Mouse (Mus musculus): ENCODE measurements at regions not wholly inside any gene's neighbourhood (a gene's known extent, or its start where the extent isn't known, plus 50 kb on each side); places are given as distances from the start of the nearest gene placed in this dataset.

DNA sequence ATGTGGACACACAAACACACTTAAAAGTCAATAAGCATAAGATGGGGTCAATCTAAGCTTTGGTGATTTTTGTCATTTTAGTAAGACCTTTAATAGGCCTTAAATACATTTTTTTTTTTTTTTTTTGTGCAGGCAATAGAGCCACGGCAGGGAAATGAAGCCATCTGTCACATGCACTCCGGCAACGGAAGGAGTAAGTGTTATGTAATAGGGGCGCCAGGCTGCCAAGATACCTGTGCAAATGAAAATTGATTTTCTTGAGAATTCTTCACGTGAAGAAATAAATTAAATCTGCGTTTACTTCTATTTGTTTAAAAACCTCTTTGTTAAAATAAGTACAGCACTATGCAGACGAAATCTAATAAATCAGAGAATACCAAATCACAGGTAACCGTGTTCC lies 54.6 kb upstream of the Card11 start:
- no peaks in the 10 kb centered on the region for H3K4me1 ChIP-seq (replicated peaks)
- H3K4me2 ChIP-seq (replicated peaks) = no peak overlapping the region
- ATAC-seq = no peak
- 85% methylated on average over 8 of the region's 8 CpGs for WGBS
- no peak overlapping the region for H3K27ac ChIP-seq
- no peaks in the 10 kb centered on the region for H3K36me3 ChIP-seq
- peaks cover 8% of the 10 kb centered on the region; the same call in 1 of the 2 replicates for H3K9me3 ChIP-seq
- no peaks in the 10 kb centered on the region for H3K27me3 ChIP-seq
- no peak overlapping the region for H3K4me3 ChIP-seq (replicated peaks)
- H3K9ac ChIP-seq (replicated peaks) = no peak overlapping the region

DNA sequence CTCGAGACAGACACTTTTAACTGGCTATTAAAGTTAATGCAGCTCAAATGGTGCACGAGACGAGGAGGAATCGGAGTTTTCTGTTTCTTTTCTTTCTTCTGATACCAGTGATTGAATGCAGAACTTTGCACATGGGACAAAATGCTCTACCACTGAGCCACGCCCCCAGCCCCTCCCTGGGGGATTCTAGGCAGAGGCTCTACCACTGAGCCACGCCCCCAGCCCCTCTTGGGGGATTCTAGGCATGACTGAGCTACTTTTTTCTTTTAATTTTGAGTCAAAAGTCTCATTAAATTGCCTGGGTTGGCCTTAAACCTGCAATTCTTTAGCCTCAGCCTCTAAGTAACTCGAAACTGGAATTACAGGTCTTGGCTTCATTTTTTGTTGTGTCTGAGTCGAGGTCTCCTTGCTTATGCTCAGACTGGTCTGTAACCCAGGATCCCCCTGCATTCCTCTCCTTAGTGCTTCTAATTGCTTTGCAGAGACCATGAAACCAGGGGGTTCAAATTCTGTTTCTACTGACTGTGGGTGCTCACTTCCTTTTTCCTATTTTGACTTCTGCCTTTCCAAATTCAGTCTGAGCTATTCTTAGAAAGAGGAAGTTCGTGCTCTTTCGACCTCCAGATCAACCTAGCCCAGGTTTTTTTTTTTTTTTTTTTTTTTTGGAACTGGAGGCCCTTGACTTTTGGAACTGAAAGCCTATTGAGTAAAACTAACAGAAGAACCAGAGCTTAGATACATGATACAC lies 55.4 kb upstream of the Card11 start:
- no peaks in the 10 kb centered on the region for H3K27me3 ChIP-seq
- H3K4me3 ChIP-seq (replicated peaks) = no peak overlapping the region
- peaks cover 8% of the 10 kb centered on the region; the same call in 1 of the 2 replicates for H3K9me3 ChIP-seq
- no peak overlapping the region for H3K27ac ChIP-seq
- H3K36me3 ChIP-seq = no peaks in the 10 kb centered on the region
- H3K9ac ChIP-seq (replicated peaks) = no peak overlapping the region
- no peak overlapping the region for H3K4me2 ChIP-seq (replicated peaks)
- ATAC-seq = no peak
- WGBS = 85% methylated on average over 10 of the region's 10 CpGs
- no peaks in the 10 kb centered on the region for H3K4me1 ChIP-seq (replicated peaks)

DNA sequence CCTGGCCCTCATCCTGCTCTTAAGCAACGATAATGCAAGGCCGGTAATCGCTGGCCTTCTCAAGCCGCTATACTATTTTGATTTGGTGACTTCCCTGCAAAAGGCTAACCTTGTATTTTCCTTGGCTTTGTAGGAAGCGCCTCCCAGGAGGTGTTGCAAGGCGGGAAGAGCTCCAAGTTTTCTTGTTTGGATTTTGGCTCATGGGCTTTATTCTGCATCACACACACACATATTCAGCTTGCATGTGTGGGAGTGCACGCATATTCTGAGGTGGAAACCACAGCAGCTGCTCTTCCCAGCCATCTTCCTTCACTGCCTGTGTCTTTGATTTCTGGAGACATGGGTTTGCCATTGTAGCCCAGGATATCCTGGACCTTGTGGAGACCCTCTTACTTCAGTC lies 57.8 kb upstream of the Card11 start:
- Histone ChIP-seq H3K9ac (replicated peaks) (no peak overlapping the region), H3K4me1 (replicated peaks) (no peaks in the 10 kb centered on the region), H3K27ac (no peak overlapping the region), H3K27me3 (no peaks in the 10 kb centered on the region), H3K4me2 (replicated peaks) (no peak overlapping the region), H3K4me3 (replicated peaks) (no peak overlapping the region), H3K9me3 (no peaks in the 10 kb centered on the region), H3K36me3 (no peaks in the 10 kb centered on the region)
- WGBS = 85% methylated on average over 7 of the region's 7 CpGs
- ATAC-seq = no peak

- no peaks in the 10 kb centered on the region for H3K36me3 ChIP-seq
- H3K4me1 ChIP-seq (replicated peaks) = no peaks in the 10 kb centered on the region
- H3K4me2 ChIP-seq (replicated peaks) = no peak overlapping the region
- 71% methylated on average over 1 of the region's 1 CpGs for WGBS
- no peak overlapping the region for H3K27ac ChIP-seq
- no peak for ATAC-seq
- no peaks in the 10 kb centered on the region for H3K9me3 ChIP-seq
- H3K4me3 ChIP-seq (replicated peaks) = no peak overlapping the region
- no peak overlapping the region for H3K9ac ChIP-seq (replicated peaks)
- H3K27me3 ChIP-seq = no peaks in the 10 kb centered on the region
These were observed 58.5 kb upstream of the Card11 start for GRCm38 (mm10) chr5:141058863-141059262.

DNA sequence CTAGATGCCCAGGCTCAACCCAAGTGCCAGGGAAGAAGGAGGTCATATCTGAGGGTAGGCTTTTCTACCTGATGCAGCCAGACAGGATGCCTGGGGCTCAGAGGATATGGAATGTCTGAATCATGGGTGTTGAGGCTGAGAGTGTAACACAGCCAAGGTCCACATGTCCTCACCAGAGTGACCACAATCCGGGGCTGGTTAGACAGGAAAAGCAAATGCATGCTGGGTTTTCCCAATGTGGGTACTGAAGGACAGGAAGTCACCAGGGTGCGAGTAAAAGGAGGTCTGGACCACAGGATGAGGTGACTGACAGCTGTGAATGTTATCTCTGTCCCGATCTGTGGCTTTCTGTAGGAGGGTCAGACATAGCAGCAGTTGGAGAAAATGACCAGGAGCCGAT lies 61.8 kb upstream of the Card11 start:
- Histone ChIP-seq H3K27ac (no peak overlapping the region), H3K4me3 (replicated peaks) (no peak overlapping the region), H3K9ac (replicated peaks) (no peak overlapping the region), H3K9me3 (no peaks in the 10 kb centered on the region), H3K27me3 (no peaks in the 10 kb centered on the region), H3K4me1 (replicated peaks) (no peaks in the 10 kb centered on the region), H3K36me3 (no peaks in the 10 kb centered on the region), H3K4me2 (replicated peaks) (no peak overlapping the region)
- 82% methylated on average over 4 of the region's 4 CpGs for WGBS
- ATAC-seq = no peak

- Histone ChIP-seq H3K9ac (replicated peaks) (no peak overlapping the region), H3K4me1 (replicated peaks) (no peaks in the 10 kb centered on the region), H3K4me3 (replicated peaks) (no peak overlapping the region), H3K27me3 (no peaks in the 10 kb centered on the region), H3K36me3 (no peaks in the 10 kb centered on the region), H3K4me2 (replicated peaks) (no peak overlapping the region), H3K9me3 (no peaks in the 10 kb centered on the region), H3K27ac (no peak overlapping the region)
- ATAC-seq = no peak
- 78% methylated on average over 7 of the region's 7 CpGs for WGBS
These were observed 67.2 kb upstream of the Card11 start for GRCm38 (mm10) chr5:141067561-141067960.

GRCm38 (mm10) chr5:141074457-141074856 lies 74.1 kb upstream of the Card11 start:
- Histone ChIP-seq H3K9ac (replicated peaks) (no peak overlapping the region), H3K4me2 (replicated peaks) (no peak overlapping the region), H3K4me1 (replicated peaks) (peaks cover 9% of the 10 kb centered on the region), H3K9me3 (no peaks in the 10 kb centered on the region), H3K4me3 (replicated peaks) (no peak overlapping the region), H3K36me3 (no peaks in the 10 kb centered on the region), H3K27ac (no peak overlapping the region), H3K27me3 (no peaks in the 10 kb centered on the region)
- no peak for ATAC-seq
- WGBS = 55% methylated on average over 3 of the region's 3 CpGs

DNA sequence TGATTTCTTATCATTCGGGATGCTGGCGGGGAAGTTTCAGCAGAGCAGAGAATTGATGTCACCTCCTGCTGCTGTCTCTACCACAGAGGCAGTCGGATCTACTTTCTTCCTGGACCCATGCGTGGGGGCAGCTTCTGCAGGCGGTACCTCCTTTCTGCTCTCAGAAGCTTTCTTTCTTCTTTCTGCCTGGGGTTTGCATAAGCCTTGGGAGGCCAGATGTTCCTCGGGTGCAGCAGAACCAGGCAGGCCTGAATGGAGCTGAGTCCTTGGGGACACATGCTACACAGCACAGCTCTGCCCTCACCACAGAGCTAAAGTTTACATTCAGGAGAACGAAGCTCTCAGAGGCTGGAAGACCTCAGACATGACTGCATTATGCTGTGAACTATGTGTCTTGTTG lies 75.8 kb upstream of the Card11 start:
- peaks cover 13% of the 10 kb centered on the region for H3K4me1 ChIP-seq (replicated peaks)
- no peak overlapping the region for H3K4me2 ChIP-seq (replicated peaks)
- 58% methylated on average over 7 of the region's 7 CpGs for WGBS
- H3K36me3 ChIP-seq = no peaks in the 10 kb centered on the region
- H3K9me3 ChIP-seq = no peaks in the 10 kb centered on the region
- H3K9ac ChIP-seq (replicated peaks) = no peak overlapping the region
- H3K4me3 ChIP-seq (replicated peaks) = no peak overlapping the region
- no peaks in the 10 kb centered on the region for H3K27me3 ChIP-seq
- H3K27ac ChIP-seq = no peak overlapping the region
- ATAC-seq = no peak

DNA sequence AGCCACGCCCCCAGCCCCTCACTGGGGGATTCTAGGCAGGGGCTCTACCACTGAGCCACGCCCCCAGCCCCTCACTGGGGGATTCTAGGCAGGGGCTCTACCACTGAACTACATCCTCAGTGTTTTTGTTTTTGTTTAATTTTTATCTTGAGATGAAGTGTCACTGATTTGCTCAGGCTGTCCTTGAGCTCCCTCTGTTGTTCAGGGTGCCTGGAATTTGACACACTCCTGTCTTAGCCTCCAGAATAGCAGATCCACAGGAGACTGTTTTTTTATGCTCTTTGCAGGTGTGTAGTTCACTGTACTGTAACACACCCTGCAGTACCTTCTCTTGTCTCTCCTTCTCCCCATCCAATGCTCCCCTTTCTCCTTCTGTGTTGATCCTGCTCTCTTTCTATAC lies 76.6 kb upstream of the Card11 start:
- peaks cover 13% of the 10 kb centered on the region for H3K4me1 ChIP-seq (replicated peaks)
- no peak overlapping the region for H3K4me2 ChIP-seq (replicated peaks)

GRCm38 (mm10) chr5:141080896-141081295 lies 80.5 kb upstream of the Card11 start:
- Histone ChIP-seq H3K27ac (no peak overlapping the region), H3K9ac (replicated peaks) (no peak overlapping the region), H3K4me1 (replicated peaks) (peaks cover 15% of the 10 kb centered on the region), H3K4me2 (replicated peaks) (no peak overlapping the region), H3K4me3 (replicated peaks) (no peak overlapping the region), H3K27me3 (no peaks in the 10 kb centered on the region), H3K9me3 (no peaks in the 10 kb centered on the region), H3K36me3 (no peaks in the 10 kb centered on the region)
- WGBS = 80% methylated on average over 5 of the region's 5 CpGs
- no peak for ATAC-seq

More for the DNA sequence above, 76.6 kb upstream of the Card11 start:
- H3K27me3 ChIP-seq = no peaks in the 10 kb centered on the region
- H3K9me3 ChIP-seq = no peaks in the 10 kb centered on the region
- 97% methylated on average over 2 of the region's 2 CpGs for WGBS
- H3K27ac ChIP-seq = no peak overlapping the region
- H3K36me3 ChIP-seq = no peaks in the 10 kb centered on the region
- H3K9ac ChIP-seq (replicated peaks) = no peak overlapping the region
- no peak for ATAC-seq
- no peak overlapping the region for H3K4me3 ChIP-seq (replicated peaks)

GRCm38 (mm10) chr5:141084056-141084730 lies 83.8 kb upstream of the Card11 start:
- H3K4me3 ChIP-seq (replicated peaks) = no peak overlapping the region
- H3K36me3 ChIP-seq = no peaks in the 10 kb centered on the region
- 73% methylated on average over 14 of the region's 14 CpGs for WGBS
- H3K4me1 ChIP-seq (replicated peaks) = peaks cover 12% of the 10 kb centered on the region
- no peak for ATAC-seq
- H3K9me3 ChIP-seq = no peaks in the 10 kb centered on the region
- no peaks in the 10 kb centered on the region for H3K27me3 ChIP-seq
- H3K9ac ChIP-seq (replicated peaks) = no peak overlapping the region
- H3K27ac ChIP-seq = no peak overlapping the region
- H3K4me2 ChIP-seq (replicated peaks) = no peak overlapping the region

GRCm38 (mm10) chr5:141084746-141085145 lies 84.4 kb upstream of the Card11 start:
- H3K4me1 ChIP-seq (replicated peaks) = peaks cover 7% of the 10 kb centered on the region; the same call in 1 of the 2 replicates
- H3K9me3 ChIP-seq = no peaks in the 10 kb centered on the region
- H3K27ac ChIP-seq = no peak overlapping the region
- no peak overlapping the region for H3K9ac ChIP-seq (replicated peaks)
- H3K4me2 ChIP-seq (replicated peaks) = no peak overlapping the region
- H3K4me3 ChIP-seq (replicated peaks) = no peak overlapping the region
- no peaks in the 10 kb centered on the region for H3K27me3 ChIP-seq
- WGBS = 33% methylated on average over 7 of the region's 7 CpGs
- no peak for ATAC-seq
- no peaks in the 10 kb centered on the region for H3K36me3 ChIP-seq

Data from midbrain, embryonic 13.5 days (tissue).